Mouse (Mus musculus) cerebellum, adult 11 months (tissue): ENCODE measurements at regions not wholly inside any gene's neighbourhood (a gene's known extent, or its start where the extent isn't known, plus 50 kb on each side); places are given as distances from the start of the nearest gene placed in this dataset.
"Not testable (repeated sequence)": the region's sequence is repeated elsewhere in the genome, so short reads cannot be mapped to it uniquely, and the experiment has no call there.

Experiments
- DNase-seq: peaks from one replicate; pipeline ENCODE4 v3.0.0; 2022

DNA sequence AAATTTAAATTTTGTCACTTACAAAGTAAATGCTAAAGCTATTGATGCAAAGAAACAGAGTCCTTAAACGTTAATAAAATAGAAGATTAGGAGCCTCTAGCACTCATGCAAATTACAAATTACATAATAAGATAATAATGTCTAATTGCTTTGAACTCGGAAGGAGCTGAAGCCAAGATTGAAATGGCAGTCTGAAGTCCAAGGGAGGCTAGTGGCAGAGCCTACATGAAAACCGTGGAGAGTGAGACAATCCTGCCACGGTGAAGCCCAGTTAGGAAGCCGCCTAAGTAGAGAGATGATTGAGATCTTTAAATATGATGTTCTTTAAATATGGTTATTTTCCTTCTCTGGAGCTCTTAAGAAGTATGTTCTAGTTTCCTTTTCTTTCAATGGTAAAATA is 260.0 kb downstream of the Nfkbiz start:
- no peak for DNase-seq

DNA sequence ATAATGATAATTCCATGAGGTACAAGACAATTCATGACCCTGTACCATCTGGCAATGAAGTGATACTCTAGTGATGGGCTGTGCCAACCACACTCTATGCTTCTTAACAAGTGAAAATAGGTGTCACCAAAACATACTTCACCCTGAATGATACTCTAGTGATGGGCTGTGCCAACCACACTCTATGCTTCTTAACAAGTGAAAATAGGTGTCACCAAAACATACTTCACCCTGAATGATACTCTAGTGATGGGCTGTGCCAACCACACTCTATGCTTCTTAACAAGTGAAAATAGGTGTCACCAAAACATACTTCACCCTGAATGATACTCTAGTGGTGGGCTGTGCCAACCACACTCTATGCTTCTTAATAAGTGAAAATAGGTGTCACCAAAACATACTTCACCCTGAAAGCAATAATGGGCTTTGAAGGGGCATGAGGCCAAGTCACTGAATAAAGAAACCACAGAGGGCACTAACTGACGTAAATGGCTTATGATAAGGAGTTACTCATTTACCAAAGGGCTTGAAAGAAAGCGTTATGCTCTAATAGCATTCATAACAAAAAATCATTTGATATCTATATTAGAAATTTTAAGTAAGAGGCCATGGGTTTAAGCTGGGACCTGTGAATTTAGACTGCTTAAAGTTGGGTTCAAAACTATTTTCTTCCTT is 263.0 kb downstream of the Nfkbiz start:
- DNase-seq, result not testable (repeated sequence)

DNA sequence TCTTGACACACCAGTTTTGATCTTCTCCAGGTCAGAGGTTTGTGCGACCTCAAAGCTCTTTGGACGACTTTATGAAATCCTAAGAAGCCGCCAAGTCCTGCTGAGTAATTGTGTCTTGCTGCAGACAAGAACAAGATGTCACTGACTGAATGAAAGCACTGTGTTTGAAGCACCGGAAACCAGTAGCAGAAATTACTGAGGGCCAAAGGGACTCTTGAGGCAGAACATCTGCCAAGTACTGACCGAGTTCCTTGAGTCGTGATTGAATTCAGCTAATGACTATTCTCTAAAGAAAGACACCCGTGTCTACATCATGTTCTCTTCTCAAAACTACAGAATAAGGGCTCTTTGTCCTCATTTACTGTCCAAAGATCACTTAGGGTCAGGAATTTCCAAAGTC is 267.6 kb downstream of the Nfkbiz start:
- no peak for DNase-seq

DNA sequence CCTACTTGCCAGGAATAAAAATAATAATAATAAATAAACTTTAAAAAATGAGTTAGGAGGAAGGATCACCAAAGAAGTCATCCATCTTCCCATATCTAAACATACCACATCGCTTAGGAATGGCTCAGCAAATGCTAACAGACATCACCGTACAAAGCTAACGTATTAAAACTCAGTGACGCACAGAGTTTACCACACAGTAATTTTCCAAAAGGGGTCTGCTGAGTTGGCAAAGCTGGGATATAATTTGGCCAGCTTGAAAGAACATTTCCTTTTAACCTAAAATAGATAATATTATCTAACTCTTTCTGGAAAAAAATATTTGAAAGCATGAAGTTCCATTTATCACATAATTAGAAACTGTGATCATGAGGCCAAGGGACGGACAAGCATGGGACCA is 268.6 kb downstream of the Nfkbiz start:
- no peak for DNase-seq

DNA sequence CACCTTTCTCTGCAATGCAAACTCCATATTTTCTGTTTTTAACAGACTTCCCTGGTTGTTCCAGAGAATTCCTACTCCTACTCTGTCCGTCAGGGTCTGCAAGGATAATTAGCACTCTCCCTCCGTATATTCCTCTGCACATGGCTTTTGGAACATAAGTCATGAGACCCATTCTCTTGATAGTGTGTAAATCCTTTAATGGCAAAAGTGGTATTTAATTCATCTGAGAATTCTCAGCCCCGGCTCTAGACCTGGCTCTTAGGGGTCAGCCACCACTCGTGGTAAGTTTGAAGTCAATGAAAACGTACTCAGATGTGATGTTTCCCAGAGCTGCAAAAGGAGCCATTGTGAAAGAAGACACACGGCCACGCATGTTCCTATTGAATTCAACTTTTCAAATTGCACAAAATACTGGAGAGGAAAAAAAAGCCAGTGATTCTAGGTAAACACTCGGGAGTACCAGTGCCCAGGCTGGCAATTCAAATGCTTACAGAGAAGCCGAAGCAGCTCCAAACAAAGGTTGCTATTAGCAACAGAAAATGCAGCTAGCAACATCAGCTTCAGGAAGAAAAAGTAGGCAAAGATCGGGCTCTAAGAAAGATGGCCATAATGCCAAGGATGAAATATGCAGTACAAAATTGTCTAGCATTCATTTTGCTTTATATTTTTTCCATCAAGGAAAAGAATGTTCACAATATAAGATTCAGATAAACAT is 258.2 kb upstream of the Zpld1 start:
- DNase-seq, result no peak

DNA sequence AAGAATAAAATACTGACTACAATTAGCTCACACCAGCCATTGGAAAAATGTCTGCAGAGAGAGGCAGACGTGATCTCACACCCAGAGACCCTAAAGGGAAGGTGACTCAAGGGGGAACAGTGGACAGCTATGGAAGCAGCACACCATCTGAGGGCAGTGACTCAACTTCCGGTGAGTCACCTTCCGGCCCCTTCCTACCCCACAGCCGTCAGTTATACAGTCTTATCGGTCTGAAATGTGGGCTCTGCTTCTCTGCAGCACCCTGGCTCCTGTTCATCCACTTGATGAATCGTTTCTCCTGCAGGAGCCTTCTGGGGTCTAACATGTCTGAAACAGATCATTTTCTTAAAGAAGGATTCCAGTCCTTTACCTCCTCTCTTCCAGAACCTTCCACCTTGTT is 257.4 kb upstream of the Zpld1 start:
- DNase-seq, result no peak

DNA sequence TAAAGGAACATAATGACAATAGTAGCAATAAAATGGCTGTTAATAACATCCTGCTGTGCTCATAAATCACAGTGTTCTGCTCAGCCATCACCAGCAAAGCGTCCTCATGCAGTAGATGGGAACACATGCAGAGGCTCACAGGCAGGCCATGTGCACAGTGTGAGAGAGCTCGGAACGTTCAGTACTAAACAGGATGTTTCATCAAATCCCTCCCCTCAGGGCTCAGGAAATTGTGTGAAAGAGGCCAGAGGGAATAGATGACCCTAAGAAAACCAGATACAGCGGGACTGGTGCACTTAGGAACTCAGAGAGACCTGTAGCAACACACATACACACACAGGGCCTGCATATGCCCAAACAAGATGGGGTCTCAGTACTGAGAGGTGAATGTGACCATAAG is 256.1 kb upstream of the Zpld1 start:
- DNase-seq, result no peak

DNA sequence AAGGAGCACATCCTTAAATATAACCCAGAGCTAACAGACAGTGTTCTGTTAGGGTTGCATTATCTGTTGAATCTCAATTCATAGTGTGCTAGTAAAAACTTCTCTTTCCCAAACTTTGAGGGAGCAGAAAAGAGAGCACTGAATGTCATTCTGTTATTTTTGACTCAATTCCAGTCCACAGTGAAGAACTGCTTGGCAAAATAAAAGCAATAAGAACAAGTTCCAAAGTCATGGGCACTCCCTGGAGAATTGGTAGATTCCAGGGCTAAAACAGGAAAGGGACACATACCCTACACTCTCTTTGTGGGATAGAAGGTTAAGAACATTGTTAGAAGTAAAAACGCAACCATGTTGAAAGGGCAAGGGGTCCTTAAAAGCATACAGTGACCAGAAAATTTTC is 253.6 kb upstream of the Zpld1 start:
- DNase-seq, result no peak

DNA sequence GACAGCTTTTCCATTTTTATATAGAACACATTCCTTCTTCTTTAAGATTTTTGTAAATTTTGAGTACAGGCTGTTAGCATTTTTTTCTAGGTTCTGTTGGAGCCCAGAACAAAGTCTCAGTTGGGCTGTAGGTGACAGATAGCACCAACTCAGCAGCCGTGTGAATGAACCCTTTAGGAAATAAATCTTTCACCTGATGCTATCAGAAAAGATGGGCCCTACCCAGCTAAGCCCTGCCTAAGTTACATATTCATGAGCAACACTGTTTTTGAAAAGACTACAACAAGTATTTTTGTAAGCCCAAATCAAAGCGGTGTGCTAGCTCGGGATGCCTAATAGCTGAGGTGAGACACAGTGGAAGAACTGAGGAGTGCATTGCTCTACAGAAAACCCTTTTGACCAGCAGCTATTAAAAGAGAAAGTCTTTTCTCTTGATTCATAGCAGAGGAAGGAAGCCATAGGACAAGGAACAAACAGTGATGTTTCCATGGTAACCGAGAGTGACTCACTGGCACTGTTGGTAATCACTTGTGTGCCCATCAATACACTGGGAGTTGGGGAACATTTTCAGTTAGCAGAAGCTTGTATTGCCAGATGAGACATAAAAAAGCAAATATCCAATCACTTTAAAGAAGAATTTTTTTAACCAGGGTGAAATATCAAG is 253.0 kb upstream of the Zpld1 start:
- no peak for DNase-seq

DNA sequence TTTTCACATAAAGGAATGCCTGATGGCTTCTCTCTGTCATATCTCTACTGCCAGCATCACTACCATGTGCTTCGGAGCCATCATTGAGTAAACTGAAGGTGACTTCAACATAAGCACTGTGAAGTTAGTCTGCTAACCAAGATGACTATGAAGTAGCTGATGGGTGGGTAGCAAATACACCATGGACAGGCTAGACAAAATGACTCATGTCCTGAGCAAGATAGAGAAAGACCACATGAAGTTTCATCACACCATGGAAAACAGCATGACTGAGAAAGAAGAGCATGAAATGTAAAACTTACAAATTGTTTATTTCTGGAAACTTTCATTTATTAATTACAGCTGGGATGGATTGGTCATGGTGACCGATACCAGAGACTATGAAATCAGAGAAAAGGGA is 249.3 kb upstream of the Zpld1 start:
- no peak for DNase-seq

DNA sequence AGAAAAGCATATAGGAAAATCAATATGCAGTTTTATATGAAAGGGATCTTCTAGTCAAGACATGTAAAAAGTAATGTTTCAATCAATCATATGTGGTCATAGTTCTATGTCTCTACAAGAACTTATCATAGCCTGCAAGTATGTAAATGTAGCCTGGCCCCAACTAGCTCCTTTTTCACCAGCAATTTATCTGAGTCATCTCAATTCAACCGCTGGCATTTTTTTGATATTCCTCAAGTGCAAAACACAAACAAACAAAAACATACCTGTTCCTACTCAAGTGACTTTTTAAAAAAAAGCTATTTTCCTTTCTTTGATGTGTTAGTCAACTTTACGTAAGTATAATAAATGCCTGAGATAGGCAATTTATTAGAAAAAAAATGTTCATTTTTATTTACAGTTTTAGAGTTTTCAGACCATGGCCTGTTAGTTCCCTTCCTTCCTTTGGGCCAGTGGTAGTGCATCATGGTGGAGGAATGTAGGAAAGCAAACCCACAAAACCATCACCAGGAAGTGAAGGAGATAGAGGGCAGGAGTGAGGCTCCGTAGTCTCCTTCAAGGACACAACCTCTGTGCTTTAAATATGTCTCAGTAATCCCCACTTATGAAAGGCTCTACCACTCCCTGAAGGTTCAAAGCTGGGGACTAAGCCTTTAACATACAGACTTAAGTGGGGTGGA is 242.7 kb upstream of the Zpld1 start:
- DNase-seq, result no peak

DNA sequence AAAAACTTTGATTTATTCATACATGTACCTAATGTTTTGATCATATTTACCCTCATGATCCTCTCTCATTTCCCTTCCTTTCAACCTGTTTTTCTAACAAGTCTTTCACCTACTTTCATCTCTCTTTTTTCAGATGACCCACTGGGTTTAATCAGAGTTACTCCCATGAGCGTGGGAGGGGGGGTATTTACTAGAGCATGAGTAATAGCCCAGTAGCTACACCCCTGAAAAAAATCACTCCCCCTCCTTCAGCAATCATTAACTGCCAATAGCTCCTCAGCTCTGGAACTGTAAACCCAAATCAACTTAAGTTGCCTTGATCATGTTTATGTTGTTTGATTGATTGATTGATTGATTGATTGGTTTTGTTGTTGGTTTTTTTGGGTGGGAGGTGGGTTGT is 241.4 kb upstream of the Zpld1 start:
- no peak for DNase-seq

DNA sequence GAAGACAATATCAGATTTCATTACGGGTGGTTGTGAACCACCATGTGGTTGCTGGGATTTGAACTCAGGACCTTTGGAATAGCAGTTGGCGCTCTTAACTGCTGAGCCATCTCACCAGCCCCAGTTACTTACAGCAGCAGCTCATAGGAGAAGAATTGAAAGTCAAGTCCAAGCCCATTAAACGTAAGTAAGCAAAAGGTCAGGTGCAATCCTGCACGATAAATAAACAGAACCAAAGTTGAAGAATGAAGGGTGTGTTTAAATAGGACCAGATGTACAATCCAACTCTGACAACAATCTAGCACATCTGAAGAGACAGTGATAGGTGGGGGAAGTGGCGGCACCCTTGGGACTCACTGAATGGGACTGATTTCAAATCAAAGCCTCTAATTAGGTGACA is 239.8 kb upstream of the Zpld1 start:
- DNase-seq, result no peak

DNA sequence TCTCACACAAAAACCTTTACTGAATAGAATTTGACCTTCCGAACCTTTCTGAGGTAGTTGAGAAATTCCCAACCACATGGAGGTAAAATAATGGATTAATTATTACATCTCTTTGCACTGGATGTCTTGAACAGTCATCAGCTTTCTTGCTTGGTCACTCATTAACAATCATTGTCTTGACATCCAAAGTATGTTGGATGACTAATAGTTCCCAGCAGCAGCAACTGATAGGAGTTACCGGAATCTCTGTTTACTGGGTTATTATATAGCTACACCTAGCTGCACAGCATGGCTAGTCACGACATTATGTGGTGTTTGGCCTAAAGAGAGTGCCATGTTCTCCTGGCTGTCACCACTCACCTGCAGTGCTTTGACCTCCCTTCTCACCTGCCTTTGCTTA is 234.9 kb upstream of the Zpld1 start:
- DNase-seq, result no peak

DNA sequence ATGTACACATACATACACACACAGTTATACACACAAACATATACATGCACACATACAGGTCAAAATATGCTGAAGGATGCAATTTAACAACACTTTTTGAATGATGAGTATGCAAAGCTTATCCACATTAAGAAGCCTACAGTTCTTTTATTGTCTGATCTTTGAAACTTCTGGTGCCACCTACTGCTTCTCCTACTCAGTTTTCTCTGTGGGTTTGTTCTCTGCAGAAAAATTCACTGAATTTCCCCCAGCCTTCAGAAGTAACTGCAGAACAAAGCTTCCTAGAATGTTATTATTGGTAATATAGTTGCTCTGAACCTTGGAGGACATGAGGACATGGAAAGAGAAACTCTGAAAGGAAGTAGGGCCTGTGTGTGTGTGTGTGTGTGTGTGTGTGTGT is 233.1 kb upstream of the Zpld1 start:
- DNase-seq, result no peak

DNA sequence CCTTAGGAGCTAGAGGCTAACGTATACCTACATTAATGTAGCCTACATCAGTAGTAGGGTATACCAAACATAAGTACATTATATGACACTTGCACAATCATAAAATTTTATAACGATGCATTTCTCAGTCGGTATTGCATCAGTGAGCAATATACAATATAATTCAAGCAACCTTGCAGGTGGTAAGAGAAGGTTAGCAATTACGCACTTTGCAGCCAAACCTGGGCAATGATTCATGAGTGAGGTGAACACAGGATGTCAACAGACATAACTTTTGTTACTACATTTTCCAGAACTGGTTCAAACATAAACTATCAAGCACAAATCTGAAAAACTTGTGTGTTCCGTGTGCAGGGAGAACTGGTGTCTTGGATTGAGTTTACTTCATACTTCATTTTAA is 229.9 kb upstream of the Zpld1 start:
- no peak for DNase-seq

DNA sequence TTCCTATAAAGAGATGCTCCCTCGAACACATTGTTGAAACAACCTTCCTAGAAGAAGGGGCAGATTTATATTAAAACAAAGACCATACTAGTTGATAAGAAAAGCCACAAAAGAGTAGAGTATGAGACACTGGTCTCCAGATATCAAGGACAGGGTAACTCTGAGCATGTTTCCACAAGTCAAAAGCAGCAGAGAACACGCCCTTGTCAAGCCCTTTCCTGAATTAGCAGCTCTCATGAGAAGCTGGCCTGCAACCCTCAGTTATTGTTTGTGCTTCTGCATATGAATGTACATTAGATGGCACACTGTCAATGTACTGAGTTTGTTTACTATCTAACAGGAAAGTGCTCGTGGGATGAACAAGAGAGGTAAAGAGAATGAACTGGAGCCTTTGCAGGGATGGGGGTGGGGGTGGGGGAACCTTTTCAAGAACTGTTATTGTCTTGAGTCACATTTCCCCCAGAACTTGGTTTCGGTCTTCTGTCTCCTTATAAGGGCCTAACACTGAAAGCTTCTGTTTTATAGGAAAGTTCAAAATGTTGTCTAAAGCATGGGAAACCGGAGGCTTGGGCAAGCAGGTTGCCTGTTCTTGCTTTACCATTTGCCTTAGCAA is 228.6 kb upstream of the Zpld1 start:
- DNase-seq, result no peak

DNA sequence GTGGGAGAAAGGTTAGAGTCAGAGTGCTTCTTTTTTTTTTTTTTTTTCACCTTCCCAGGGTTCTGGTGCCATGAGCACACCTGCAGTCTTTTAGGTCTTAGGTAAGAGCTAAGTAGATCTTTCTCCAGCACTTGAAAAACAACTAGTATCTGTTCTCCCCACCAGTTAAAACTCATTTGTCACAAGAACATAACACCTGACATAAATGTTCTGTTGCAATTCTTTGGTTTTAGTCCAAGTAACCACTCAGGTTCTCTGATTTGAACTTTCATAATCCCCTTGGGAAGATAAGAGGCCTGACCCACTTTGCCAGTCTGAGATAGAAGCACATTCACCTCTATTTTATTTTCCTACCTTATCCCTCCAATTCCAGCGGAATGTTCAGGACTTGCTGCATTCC is 225.5 kb upstream of the Zpld1 start:
- no peak for DNase-seq

DNA sequence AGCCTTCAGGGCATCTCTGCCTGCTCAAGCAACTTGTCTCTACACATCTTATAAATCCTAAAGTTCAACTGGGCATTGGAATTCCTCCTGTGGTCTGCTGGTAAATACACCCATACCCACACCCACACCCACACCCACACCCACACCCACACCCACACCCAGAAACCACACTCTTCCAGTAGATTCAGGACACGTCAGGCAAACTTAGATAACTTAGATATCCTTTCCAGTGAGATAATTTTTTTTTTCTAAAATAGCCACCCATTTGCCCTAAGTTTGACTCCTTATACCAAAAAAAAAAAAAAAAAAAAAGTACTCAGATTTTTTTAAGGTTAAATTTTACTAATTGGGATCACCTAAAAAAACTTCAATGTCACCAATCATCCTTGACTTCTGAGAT is 224.5 kb upstream of the Zpld1 start:
- DNase-seq, result no peak

DNA sequence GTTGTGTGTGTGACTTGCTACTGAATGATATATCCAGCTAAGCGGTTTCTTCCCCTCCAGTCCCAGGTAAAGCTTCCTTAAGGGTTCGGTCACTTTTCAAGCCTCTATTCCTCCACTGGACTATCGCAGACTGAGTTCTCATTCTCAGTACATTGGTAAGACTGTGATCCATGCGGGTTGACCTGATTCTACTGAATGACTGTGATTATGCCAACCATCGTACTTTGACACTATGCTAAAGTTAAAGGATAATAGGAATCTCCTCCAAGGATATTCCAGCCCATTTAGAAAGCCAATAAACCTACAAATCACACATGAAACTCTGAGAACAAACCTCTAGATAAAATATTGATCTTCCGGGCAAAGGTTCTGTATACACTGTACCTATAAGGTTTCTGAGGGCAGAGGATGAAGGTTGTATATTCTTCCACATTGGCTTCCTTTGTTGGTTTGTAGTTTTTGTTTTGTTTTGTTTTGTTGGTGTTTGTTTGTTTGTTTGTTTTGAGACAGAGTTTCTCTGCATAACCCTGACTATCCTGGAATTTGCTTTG is 223.7 kb upstream of the Zpld1 start:
- DNase-seq, result no peak

DNA sequence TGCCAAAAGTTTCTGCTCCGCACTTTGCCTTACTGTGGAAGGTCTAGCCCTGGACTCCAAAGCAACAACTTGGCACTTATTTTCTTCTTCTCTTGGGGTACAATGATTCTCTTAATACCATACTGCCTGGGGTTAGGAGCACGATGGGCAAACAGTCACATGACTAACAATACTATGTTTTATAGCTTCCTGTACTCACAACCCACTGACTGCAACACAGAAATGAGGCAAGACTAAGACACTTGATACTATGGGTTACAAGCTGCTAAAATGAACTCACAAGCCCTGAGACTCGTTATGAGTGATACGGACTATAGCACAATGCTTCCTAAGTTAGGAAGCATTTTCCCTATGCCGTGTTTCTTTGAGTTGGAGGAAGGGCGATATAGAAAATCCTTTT is 222.3 kb upstream of the Zpld1 start:
- no peak for DNase-seq

DNA sequence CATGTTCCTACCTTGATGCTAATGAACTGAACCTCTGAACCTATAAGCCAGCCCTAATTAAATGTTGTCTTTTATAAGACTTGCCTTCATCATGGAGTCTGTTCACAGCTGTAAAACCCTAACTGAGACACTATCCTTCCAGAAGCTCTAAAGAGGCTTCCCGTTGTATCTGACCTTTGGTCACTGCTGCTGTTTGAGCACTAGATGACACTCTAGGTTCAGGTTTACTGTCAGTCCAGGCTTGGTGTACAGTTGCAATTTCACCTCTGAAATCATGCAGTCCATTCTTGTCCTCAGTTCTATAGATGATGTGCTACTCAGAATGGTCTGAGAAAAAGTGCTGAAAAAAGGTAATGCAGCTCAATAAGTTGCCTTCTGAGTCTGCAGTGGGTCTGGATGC is 221.9 kb upstream of the Zpld1 start:
- no peak for DNase-seq

DNA sequence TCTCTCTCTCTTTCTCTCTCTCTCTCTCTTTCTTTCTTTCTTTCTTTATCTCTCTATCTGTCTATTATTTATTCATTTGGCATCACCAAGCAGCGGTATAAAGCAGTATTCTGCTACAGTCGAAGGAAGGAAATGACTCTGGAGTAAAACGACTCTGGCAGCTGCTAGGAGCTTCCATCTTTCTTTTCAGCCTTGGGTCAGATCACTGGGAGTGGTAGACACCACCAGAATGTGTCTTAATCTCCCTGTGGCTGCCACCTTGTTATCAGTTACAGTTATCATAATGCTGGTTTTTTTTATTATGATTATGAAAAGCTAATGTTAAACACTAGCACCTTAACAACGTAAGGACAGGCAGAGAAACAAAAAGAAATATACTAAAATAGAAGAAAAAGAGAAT is 219.2 kb upstream of the Zpld1 start:
- DNase-seq, result no peak
